Mouse (Mus musculus): ENCODE results near the gene Zfp329.
"Not testable (repeated sequence)": the region's sequence is repeated elsewhere in the genome, so short reads cannot be mapped to it uniquely, and the experiment has no call there.

Zfp329 gene

DNA sequence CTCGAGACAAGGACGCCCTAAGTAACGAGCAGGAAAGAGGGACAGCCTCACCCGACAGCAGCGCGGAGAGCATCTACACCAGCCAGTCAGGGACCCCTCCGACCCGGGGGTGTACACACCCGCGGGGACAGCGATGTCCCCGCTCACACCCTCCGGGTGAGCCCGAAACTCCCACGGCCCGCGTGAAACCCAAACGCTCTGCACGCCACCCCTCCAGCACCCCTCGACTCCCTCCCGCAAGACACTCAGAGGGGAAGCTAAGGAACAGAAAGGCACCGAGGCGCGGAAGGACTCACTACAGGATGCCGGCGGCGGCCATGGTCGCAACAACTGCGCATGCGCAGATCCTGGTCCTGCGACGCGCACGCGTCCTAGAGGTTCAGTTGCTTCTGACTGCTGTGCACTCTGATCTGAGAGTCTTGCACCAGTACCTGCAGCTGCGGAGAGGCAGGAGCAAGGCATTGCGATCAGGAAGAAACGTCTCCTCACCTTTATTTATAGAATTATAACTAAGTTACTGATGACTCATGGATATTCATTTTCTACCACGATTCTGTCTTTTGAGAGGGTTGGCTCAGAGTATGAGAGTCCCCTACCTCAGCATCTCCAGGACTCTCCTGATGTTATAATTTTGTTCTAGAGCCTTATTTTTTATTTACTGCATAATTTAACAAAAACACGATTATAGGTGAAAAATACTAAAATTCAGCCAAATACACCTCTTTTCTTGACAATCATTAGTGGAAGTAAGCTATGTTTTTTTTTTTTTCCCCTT is at the start of gene Zfp329:
TSS of gene Zfp329 (minus strand) at position 338 of the 775 bp plus-strand sequence.
- CTCF ChIA-PET: interaction anchor here (1.0 kb wide), 1 partner anchor 66 kb away, joined by 4 read pairs; no protein-coding TSS in a partner anchor

DNA sequence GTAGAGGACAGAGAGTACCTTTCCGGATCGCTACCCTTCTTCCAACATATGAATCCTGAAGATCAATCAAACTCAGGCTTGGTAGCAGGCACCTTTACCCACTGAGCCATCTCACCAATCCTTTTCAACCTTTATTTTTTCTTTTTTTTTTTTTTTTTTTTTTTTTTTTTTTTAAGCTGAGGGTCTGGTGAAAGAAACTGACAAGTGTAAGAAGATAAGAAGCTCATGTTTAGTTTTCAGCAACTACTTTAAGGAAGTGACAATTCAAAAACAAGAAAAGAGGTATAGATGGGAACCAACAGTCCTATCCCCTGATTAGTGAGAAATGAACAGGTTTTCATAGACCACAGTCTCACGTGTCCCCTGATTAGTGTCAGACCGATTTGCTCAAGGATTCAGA is 17.1 kb upstream of the Zfp329 start:
- CTCF ChIA-PET: interaction anchor here (0.7 kb wide), 1 partner anchor 192 kb away, joined by 10 read pairs; no protein-coding TSS in a partner anchor

- CTCF ChIA-PET: no interaction called here
Measured at GRCm38 (mm10) chr7:12835193-12835671, 16.6 kb upstream of the Zfp329 start.

- CTCF ChIA-PET: no interaction called here
Measured at GRCm38 (mm10) chr7:12834162-12835120, 15.8 kb upstream of the Zfp329 start, which contains the start of gene Zfp110. Gene Zfp110 (plus strand): TSS chr7:12834761.

DNA sequence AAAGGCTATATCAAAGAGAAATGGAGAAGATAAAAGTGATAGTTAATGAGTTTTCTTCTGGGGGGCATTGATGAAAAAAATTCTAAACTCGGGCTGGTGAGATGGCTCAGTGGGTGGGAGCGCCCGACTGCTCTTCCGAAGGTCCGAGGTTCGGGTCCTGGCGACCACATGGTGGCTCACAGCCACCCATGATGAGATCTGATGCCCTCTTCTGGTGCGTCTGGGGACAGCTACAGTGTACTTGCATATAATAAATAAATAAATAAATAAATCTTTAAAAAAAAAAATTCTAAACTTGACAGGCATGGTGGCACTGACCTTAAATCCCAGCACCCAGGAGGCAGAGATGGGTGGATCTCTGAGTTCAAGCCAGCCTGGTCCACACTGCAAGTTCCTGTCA is 3.1 kb downstream of the Zfp329 start:
- CTCF ChIA-PET: no interaction called here

DNA sequence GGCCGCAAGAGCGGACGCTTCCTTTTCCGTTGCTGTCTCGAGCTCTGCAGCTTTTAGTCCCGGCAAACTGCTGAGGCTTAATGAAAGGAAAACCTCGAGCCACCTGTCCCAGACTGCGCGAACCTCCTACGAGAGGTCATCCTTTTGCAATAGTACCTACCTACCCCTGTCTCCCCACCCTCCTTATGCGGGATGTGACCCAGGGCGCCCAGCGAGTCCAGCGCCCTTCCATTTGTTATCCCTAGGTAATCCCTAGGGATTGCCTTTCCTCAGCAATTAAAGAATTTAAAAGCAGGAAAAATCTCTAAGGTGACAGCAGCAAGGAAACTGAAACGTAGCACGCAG is 15.0 kb downstream of the Zfp329 start:
- CTCF ChIA-PET: no interaction called here

DNA sequence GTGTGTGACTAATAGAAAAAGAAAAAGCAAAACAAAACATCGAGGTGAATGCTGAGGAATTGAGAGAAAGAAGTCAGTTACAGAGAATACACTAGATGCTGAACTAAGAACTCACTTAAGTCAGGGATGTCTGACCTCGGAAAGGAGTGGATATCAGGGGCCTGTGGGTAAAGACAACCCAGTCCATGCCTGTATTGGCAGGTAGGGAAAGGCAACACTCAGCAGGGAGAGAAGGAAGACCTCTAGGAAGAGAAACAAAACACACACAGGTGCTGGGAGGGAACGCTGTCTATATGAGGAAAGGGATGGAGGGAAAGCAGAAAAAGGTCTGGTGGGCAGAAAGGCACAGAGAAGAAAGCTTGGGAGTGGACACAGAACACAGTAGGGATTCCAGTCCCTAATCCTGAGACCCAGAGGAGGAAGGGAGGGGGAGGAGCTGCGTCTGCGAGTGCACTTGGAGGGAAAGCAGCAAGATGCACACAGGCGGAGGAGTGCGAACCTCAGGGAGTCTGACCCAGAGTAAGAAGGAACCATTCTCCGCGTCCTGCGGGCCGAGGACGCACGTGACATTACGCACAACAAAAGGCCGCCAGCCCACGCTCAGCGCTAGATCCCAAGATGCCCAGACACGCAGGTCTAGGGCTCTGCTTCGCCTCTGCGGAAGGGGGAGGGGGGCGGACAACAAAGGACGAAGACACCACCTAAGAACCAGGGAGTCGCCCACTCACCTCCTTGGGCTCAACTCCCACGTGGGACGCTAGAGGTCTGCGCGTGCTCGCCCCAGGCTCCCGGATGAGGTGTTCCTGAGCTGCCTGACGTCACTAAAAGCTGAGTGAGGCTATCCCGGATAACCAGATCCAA is 15.6 kb downstream of the Zfp329 start, which contains the start of gene Zscan18:
TSS of gene Zscan18 (minus strand) at position 770 of the 861 bp plus-strand sequence.
- CTCF ChIA-PET: no interaction called here

- CTCF ChIA-PET: no interaction called here
Measured at GRCm38 (mm10) chr7:12799554-12799953, 19.1 kb downstream of the Zfp329 start.

GRCm38 (mm10) chr7:12797971-12798370 is 20.7 kb downstream of the Zfp329 start:
- CTCF ChIA-PET: no interaction called here

- CTCF ChIA-PET: not testable (repeated sequence)
Measured at GRCm38 (mm10) chr7:12792624-12793023, 26.0 kb downstream of the Zfp329 start.

DNA sequence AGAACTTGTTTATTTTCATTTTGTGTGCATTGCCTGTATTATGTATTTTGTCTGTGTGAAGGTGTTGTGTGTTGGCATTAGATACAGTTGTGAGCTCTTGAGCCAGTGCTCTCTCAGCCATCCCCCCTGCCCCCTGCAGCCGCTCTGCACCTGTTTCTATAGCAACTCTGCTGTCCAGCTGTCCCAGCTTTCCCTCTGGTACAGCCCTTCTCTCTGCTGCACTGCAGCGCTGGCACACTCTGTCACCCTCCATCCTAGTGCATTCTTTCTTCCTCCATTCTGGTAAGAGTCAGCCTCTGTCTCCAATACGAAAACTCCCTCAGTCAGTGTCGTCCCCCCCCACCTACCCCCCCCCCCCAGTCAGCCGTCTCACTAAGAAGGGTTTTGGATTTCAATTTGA is 30.6 kb downstream of the Zfp329 start:
- CTCF ChIA-PET: no interaction called here

- CTCF ChIA-PET: no interaction called here
Measured at GRCm38 (mm10) chr7:12787333-12787732, 31.3 kb downstream of the Zfp329 start.

DNA sequence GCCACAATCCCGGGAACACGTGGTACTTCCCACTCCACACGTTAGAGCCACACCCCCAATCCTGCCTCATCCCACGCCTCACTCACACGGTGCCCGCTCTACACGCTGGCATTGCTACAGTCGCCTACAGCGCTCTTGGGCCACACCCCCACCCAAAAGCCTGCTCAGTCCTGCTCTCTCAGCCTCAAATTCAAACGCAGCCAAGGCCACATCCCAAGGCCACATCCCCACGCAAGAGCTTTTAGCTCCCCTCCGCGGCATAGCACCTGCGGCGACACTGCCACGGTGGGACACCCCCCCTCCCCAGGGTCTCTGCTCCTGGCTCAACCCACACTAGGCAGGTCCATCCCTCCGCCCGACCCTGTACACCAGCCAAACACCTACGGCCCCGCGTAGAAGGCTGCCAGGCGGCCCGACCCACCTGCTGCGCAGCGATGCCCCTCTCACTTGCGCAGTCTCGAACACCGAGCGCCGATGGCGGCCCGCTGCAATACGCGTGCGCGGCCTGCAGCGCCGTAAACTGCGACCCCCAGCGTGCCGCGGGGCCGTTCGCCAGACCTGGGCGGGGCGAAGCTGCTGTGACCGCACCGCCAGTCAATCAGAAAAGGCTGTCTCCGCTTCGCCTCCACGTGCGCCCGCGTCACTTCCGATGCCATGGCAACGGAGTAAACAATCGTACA is 38.4 kb downstream of the Zfp329 start:
- CTCF ChIA-PET: no interaction called here

- CTCF ChIA-PET: no interaction called here
Measured at GRCm38 (mm10) chr7:12779782-12780150, 38.9 kb downstream of the Zfp329 start.

DNA sequence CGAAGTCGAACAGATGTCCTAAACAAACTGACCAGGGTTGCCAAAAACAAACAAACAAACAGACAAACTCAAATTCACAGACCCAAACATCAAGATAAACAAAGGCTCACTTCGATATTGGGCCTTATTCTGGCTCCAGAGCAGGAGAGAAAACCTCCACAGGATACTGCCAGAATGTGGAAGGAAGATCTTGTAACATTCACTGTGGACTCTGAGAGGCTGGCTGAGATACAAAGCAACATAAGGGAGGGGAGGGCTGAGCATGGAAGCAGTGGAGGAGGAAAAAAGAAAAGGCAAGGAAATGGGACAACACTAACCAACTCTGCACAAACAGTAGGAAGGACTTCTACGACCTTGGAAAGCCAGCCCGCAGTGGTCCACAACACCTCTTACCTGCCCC is 39.5 kb downstream of the Zfp329 start:
- CTCF ChIA-PET: no interaction called here

DNA sequence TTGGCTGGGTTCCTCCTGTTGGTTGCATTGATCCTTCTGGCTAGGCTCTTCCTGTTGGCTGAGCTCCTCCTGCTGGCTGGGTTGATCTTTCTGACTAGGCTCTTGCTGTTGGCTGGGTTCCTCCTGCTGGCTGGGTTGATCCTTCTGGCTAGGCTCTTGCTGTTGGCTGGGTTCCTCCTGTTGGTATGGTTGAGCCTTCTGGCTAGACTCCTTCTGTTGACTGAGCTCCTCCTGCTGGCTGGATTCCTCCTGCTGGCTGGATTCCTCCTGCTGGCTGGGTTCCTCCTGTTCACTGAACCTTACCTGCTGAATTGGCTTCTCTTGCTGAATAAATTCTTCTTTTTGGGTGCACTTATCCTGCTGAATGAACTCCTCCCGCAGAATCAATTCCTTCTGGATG is 44.1 kb downstream of the Zfp329 start:
- CTCF ChIA-PET: no interaction called here

- CTCF ChIA-PET: no interaction called here
Measured at GRCm38 (mm10) chr7:12774111-12774510, 44.5 kb downstream of the Zfp329 start.

All from spleen, embryonic (tissue).